Mouse (Mus musculus): ENCODE results near the gene Pign. TPM values are rescaled to one million over a fixed set of nuclear protein-coding genes. Genes with fewer than 3 reads are reported as not detected.

Gene Pign
- polyA plus RNA-seq, 1 experiment from 2014 or later = 10.7 TPM

GRCm38 (mm10) chr1:105489456-105489855 lies 174.0 kb downstream of the Pign start:
- Histone ChIP-seq H3K4me1 (no peaks in the 10 kb centered on the region), H3K36me3 (no peaks in the 10 kb centered on the region), H3K4me3 (replicated peaks) (no peak overlapping the region), H3K27me3 (no peaks in the 10 kb centered on the region), H3K27ac (replicated peaks) (no peak overlapping the region), H3K9me3 (replicated peaks) (no peaks in the 10 kb centered on the region), H3K4me2 (replicated peaks) (no peak overlapping the region), H3K9ac (no peak overlapping the region)
- ATAC-seq (ENCODE audit: insufficient number of reproducible peaks, low FRiP score, low TSS enrichment, low read depth) = no peak
- WGBS = 80% methylated on average over 3 of the region's 3 CpGs

DNA sequence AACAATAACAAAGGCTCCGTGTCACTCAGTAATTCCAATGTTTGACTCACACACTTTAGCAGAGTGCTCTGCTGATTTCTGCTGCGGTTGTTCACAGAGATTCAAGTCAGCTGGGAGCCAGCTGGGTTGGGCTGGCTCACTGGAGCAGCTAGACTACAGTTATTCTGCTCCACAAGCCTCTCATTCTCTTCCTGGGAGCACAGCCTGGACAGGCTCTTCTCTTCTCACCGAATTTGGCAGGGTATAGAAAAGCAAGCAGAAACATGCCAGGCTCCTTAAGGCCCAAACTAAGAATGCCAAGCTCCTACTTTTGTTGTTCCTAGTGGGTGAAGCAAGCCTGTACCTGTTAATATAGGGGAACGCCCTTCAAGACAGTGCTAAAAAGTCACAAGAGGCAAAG lies 176.4 kb downstream of the Pign start:
- WGBS = 38% methylated on average over 4 of the region's 4 CpGs
- H3K27ac ChIP-seq (replicated peaks) = 0 out of 2 replicates have a peak overlapping the region, but pooled peaks have one; percentile 39
- H3K9me3 ChIP-seq (replicated peaks) = no peaks in the 10 kb centered on the region
- H3K4me2 ChIP-seq (replicated peaks) = no peak overlapping the region
- ATAC-seq (ENCODE audit: insufficient number of reproducible peaks, low FRiP score, low TSS enrichment, low read depth) = peak; percentile 54; the same call in 1 of the 2 replicates
- H3K9ac ChIP-seq = no peak overlapping the region
- no peaks in the 10 kb centered on the region for H3K4me1 ChIP-seq
- no peaks in the 10 kb centered on the region for H3K36me3 ChIP-seq
- no peaks in the 10 kb centered on the region for H3K27me3 ChIP-seq
- H3K4me3 ChIP-seq (replicated peaks) = no peak overlapping the region

Small RNAs within 50 kb of the gene (microRNA-seq; reads per million reads assigned to microRNA genes)
- not detected for gene Gm22426 (ENCODE audit: borderline number of aligned reads)

Other genes starting within 250 kb of the Pign start
- gene Relch, start 184 bp upstream of the Pign start, polyA plus RNA-seq (2015; fragmentation: Nextera tagmentation; extraction: Ambion mirVana) = 27.0 and 27.2 TPM in 2 replicates
- 1.6 TPM in 2 replicates for gene Tnfrsf11a, start 117.0 kb upstream of the Pign start, polyA plus RNA-seq (2015; fragmentation: Nextera tagmentation; extraction: Ambion mirVana)

All from embryonic facial prominence, embryonic 15.5 days (tissue).